Mouse (Mus musculus) lung, postnatal 36 days (tissue): Measurements from ENCODE around the gene Pole.
A peak's percentile ranks its signal among the peaks of the same experiment; 100 is the strongest.

Experiments used
- DNase-seq: peaks from one replicate; pipeline ENCODE4 v3.0.0; 2022; ENCODE audit warnings: mixed read lengths

Pole gene

DNA sequence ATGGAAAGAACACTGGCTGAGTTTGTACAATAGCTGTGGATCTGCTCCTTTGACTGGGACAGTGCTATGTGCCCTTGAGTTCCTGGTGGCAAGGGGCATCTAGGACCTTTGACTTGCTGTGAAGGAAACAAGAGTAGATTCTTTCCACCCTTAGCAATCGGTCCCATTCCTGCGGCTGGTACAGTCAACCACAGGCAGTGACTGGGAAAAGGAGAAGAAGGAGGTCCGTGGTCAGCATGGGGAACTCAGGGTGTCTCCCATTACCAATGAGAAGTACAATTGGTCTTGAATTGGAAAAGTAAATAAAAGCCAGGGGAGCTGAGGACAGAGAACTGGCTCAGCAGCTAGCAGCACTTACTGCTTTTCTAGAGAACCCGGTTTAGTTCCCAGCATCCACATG lies 59.4 kb downstream of the Pole start:
- DNase-seq = no peak

DNA sequence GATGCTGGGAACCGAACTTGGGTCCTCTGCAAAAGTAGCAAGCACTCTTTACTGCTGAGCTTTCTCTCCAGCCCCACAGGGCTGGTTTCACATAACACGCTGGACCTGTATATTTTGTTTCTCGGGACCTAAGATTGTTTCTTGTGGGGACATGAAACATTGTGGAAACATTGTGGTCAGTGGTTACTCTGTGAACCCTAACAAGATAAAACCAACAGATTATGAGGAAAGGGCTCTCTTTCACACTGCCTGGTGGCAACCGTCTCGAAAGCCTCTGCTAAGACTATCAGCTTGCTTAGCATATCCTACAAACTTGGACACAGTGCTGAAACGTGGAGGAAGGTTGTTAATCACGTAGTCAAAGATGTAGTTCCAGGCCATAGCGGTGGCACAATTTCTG lies 60.9 kb downstream of the Pole start:
- no peak for DNase-seq

DNA sequence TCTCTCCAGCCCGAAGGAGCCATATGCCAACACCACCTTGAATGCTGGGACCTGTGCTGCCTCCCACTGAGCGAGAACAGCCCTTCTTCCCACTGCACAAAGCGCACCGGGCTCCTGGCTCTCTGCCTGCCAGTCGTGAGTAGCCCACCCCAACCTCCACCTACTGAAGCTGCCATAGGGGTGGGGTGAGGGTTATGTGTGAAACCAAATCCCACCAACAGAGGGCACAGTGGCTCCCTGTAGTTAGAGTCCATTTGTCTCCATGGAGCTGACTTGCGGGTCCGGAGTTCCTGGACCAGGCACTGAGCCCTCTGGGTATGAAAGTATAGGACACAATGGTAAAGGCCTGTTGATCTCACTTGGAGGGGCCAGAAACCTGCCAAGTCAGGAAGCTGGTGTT lies 68.6 kb downstream of the Pole start:
- peak; percentile 52 for DNase-seq

DNA sequence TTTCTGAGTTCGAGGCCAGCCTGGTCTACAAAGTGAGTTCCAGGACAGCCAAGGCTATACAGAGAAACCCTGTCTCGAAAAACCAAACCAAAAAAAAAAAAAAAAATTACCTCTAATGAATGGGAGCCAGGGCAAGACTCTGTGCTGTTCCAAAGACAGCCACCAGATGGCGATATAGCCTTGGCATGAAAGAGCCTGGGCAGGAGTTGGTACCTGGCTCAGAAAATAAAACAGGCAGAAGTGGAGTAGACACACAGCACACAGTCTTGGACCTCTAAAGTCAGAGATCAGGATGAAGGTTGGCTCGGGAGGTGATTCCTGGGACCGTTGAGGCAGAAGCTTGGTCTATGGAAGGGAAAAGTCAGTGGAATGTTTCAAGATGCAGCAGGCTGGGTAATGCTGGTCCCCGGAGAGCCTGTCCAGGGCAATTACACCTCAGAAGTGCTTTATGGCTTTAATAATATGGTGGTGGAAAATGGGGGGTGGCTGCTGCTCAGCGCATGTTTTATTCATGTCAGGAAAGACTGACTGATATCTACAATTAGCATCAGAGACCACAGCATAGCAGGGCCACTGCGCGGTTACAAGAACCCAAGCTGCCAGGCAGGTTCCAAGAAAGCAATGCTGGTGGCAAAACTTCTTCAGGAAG lies 71.5 kb downstream of the Pole start:
- DNase-seq = peak; percentile 91

DNA sequence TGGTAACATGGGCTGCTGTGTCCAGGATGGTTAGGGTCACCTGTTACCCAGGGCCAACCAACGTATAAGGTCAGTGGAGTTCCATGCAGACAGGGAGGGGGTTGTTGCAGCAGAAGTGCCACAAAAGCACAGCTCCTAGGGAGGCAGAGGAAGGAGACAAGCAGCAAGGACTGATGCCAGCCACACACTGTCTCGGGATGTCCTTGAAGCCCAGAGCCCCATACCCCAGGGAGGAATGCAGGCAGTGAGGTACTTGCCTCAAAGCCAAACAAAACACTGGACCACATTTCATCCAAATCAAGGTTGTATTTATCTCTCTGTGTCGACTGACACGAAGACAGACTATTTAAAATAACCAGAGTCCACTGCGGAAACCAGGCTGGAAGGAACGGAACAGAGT lies 75.4 kb downstream of the Pole start:
- no peak for DNase-seq

DNA sequence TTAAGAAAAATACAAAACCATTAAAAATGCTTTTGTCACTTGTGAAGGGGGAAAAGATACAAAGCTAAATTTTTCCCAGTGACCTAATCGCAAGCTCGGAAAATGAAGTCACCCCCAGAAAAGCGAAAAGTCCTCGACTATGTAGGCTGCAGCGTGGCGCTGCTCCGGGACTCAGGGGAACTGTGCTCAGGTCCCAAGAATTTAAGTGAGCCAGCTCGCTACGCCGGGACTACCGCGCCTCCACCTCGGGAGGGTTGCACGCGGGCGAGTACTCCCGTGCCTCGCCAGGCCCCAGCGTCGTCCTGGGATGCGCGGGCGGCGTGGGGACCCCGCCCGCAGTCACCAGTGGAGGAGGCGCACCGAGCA lies 76.7 kb downstream of the Pole start:
- DNase-seq = no peak

DNA sequence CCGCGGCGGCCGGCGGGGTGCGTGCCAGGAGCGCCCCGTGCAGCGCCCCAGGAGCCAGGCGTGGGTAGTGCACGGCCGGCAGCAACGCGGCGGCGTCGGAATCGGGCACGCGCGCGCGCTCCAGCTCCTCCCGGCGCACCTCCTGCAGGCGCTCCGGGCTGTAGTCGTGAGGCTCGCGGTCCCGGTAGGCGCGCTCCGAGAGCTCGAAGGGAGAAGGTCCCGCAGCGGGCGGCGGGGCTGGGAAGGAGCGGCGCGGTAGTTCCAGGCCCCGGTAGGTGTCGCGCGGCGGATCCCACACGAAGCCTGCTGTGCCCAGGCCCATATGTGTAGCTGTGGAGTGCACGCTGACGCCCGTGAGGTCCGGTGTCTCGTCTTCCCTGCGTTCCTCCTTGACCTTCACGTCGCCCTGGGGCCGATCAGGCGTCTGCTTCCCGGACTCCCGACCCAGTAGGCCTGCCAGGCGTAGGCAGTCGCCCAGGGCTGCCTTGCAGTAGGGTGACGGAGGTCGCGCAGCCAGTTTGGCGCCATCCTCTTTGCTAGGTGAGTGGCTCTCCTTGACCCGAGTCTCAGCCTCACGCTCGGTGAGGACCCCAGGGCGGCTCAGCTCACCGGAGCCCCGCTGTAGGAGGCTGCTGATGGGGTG lies 77.2 kb downstream of the Pole start:
- DNase-seq = peak; percentile 76

DNA sequence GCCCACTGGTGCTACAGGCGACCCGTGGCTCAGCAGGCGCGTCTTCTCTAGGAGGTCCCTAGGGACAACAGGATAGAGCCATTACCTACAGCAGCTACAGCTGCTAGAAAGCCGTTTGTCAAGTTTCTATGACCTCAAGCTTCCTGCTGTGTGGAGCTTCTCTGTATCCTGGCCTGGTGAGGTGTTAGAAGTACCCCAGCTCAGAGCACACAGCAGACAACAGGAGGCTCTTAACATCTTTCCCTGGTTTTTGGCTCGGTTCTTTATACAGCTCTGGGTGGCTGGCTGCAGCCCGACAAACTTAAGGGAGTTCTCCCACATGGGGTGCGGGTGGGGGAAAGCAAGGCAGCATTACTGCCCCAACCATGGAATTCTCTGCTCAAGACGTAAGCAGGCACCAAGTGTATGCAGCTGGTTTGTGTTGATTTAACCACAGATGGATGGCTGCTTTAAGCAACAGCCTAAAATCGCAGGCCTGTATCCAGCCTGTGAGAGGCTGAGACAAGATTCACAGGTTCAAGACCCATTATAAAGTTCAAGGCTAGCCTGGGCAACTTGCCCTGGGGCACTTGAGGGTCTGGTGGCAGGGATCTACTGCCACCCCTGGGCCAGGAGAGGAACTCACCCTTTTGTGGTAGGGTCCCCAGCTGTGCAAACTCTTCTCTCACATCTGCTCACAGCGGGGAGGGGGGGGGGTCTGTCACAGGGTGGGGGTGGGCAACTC lies 77.9 kb downstream of the Pole start:
- DNase-seq = no peak

DNA sequence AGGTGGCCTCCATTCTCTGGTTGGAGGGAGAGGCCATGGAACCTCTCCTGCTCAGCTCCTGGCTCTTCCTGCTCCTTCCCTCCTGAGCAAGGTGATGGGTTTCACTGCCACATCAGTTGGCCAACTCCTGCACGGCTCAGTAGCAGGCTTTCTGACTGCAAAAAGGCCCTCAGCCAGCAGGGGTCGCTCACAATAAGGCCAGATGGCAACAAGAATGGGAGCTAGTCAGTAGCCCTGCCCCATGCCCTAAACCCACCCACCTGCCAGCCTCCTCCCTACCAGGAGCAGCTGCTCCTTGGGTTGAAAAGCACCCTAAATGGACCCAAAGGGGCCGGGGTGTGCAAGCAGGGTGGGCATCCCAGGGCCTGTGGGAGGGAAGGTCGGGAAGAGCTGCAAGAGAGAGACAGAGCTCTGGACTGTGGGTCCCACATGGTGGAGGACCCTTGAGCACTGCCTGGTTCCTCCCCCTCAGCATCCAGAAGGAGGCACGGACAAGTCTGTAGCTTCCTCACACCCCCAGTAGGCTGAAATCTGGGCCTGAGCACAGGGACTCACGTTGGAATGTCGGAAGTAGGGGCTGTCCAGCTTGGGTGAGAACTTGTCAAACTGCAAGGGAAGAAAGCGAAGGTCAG lies 90.8 kb downstream of the Pole start:
- DNase-seq = peak; percentile 85

DNA sequence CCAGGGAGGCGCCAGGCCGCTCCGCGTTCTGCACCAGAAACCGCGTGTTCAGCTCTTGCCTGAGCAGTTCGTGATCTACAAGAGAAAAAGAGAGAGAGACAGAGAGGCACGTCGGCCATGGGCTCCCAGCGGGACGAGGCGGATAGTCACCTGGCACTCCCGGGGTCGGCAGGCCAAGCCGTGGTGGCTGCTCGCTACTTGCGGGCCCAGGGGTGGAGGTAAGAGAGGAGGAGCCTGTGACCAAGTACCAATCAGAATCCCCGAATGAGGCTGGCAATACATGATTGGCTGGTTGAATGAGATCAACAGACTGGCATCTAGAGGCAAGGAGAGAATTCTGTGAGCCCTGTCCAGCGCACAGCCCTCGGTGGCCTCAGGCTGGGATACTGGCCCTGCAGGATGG lies 92.1 kb downstream of the Pole start:
- DNase-seq = no peak

DNA sequence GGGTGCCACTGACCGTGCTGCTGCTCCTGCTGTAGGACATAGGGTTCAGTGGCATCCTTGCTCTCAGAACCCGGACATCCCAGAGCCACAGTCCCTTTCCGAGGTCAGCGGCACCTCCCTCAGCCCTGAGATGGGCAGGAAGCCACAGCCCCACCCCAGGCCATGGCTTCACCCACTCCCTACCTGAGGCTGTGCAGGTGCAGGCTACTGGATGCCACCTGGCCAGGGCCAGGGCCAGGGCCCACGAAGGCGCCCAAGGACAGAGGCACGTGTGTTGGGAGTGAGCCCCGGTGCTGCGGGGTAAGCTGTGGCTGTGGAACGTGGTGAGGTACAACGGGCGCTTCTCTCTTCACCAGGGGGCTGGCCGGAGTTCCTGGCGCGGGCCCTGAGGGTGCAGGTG lies 93.0 kb downstream of the Pole start:
- no peak for DNase-seq

DNA sequence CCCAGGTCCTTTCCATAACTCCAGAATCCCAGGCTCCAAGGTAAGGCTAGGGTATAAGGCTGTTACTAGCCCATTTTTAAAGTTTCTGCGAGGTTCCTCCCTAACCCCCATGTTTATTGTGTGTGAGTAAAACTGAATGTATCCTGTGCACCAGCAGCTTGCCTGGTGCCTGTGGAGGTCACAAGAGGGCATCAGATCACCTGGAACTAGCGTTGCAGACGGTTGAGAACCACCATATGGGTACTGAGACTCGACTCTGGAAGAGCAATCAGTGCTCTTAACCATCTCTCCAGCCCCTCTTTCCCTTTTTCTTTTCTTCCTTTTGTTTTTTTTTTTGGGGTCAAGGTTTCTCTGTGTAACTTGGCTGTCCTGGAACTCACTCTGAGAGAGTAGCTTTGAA lies 93.7 kb downstream of the Pole start:
- no peak for DNase-seq

DNA sequence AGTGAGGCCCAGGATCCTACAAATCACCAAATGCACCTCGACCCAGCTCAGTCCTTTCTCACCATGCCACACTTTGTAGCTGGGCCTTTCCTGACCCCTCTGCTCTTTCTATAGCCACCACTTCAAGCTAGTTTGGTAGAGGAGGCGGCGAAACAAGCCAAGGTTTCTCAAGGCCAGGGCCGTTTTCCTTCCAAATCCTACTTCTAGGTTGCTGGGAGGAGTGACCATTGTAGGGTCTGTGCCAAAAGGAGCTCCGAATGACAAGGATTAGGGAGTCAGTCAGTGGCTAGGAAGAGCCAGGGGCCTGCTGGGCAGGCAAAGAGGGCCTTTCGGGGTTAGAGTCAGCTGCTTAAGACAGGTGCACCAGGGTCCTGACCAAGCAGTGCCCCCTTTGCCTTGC lies 98.4 kb downstream of the Pole start:
- DNase-seq = no peak

DNA sequence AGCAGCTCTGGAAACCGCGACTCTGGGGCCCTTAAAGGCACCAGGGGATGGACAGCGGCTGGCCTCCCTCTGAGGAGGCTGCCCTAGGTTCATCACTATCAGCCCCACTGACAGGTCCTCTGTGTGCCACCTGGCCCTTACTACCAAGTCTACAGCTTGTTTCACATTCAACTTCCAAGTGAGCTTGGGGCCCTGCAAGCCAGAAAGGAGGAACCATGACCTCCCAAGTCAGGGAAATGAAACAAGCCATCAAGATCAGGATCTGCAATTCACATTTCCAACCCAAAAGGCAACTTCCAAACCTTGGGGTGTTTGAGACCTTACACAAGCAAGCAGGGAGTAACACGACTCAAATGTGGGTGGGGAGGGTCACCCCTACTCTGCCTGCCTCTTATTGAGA lies 99.2 kb downstream of the Pole start:
- no peak for DNase-seq

DNA sequence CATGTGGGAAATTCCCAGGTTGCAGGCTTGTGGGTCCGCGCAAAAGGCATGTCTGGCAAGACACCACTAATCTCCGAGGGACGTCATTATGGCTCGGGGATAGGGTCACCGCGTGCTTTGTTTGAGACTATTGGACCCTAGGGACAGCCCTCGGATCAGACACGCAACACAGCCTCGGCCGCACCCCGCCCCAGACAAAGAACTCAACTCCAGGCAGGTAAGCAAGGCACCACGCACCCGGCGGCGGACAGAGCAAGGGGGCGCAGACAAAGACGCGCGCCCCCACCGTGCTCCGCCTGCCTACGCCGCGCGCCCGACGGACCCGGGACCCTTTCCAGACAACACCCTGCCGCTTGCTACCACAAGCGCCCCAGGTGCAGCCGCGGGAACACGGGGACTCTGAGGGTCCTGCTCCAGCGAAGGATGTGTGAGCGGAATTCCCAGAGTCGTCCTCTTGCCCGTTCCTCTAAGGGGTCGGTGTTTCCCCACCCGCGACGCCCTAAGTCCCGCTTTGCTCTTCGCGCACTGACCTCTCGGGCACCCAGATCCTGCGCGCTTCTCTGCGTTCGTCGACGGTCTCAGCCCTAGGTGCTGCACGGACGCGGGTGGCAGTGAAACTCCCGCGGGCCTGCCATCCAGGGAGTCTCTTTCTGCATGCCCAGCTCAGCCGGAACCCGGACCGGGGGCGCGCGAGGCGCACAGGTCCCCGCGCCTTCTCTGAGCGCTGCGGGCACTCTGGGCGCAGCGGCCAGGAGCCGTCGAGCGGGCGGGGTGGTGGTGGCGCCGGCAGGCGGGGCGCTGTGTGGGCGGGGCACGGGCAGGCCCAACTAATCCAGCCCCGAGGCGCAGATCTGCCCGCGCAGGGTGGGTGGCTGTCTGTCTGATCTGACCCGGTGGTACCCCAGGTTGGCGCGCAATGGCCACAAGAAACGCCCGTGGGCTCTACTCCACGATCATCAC lies 100.5 kb downstream of the Pole start:
- DNase-seq = peak; percentile 67
